Mouse (Mus musculus) embryonic fibroblast, embryonic 13.5 days (primary cell): ENCODE data around the gene Arhgap1. TPM values are rescaled to one million over a fixed set of nuclear protein-coding genes. Genes with fewer than 3 reads are reported as not detected.

Experiments
- H3K27ac ChIP-seq: 2 replicates; pipeline ENCODE4 v1.5.1; 2012; ENCODE audit warnings: low read length, control low read depth, inconsistent platforms; ENCODE audit not compliant: insufficient read depth
- H3K4me1 ChIP-seq: 2 replicates; pipeline ENCODE4 v1.6.1; 2011; ENCODE audit warnings: low read length; ENCODE audit not compliant: control insufficient read depth, insufficient read depth
- H3K4me3 ChIP-seq: 2 replicates; pipeline ENCODE4 v1.5.1; 2011; ENCODE audit warnings: mild to moderate bottlenecking, control low read depth, low read length; ENCODE audit not compliant: insufficient read depth
- CTCF ChIP-seq: IDR thresholded peaks from 2 replicates; pipeline ENCODE4 v1.5.1; 2011; ENCODE audit warnings: mild to moderate bottlenecking, control low read depth, low read length, moderate library complexity, borderline replicate concordance; ENCODE audit not compliant: insufficient read depth
- POLR2A ChIP-seq: IDR thresholded peaks from 2 replicates; pipeline ENCODE4 v1.6.1; 2011; ENCODE audit warnings: low read depth, mild to moderate bottlenecking, control low read depth, low read length, moderate library complexity
- polyA plus RNA-seq: library from polyadenylated mRNA; stranded (reverse); fragments of >200 nt; gene quantifications from 2 replicates; pipeline ENCODE4 v1.2.4, GENCODE M21; 2011; ENCODE audit warnings: low read depth; ENCODE audit not compliant: missing spikeins, insufficient read length

Gene Arhgap1
- polyA plus RNA-seq, 1 experiment = 249 TPM

- TF ChIP-seq CTCF (no peak), POLR2A (no peak)
- Histone ChIP-seq H3K4me3 (no peak overlapping the region), H3K27ac (no peak overlapping the region), H3K4me1 (no peaks in the 10 kb centered on the region)
Observed at GRCm38 (mm10) chr2:91660981-91661380, 11.3 kb downstream of the Arhgap1 start.

GRCm38 (mm10) chr2:91664780-91665179 lies 15.1 kb downstream of the Arhgap1 start:
- no peak for TF ChIP-seq CTCF
- peak; percentile 40; the same call in 1 of the 2 replicates for TF ChIP-seq POLR2A
- H3K27ac ChIP-seq = peak overlapping the region; percentile 85
- H3K4me1 ChIP-seq = no peaks in the 10 kb centered on the region
- H3K4me3 ChIP-seq = no peak overlapping the region

GRCm38 (mm10) chr2:91666386-91666910 lies 16.8 kb downstream of the Arhgap1 start:
- no peak for TF ChIP-seq POLR2A
- TF ChIP-seq CTCF = no peak

GRCm38 (mm10) chr2:91667747-91668146 lies 18.1 kb downstream of the Arhgap1 start:
- Histone ChIP-seq H3K4me3 (no peak overlapping the region), H3K4me1 (no peaks in the 10 kb centered on the region), H3K27ac (no peak overlapping the region)
- no peak for TF ChIP-seq CTCF
- TF ChIP-seq POLR2A = no peak

More at GRCm38 (mm10) chr2:91666386-91666910, 16.8 kb downstream of the Arhgap1 start:
- Histone ChIP-seq H3K4me1 (no peaks in the 10 kb centered on the region), H3K27ac (no peak overlapping the region), H3K4me3 (no peak overlapping the region)

GRCm38 (mm10) chr2:91669326-91669725 lies 19.7 kb downstream of the Arhgap1 start:
- no peak overlapping the region for H3K4me3 ChIP-seq
- H3K27ac ChIP-seq = no peak overlapping the region
- H3K4me1 ChIP-seq = no peaks in the 10 kb centered on the region
- TF ChIP-seq CTCF = no peak
- no peak for TF ChIP-seq POLR2A

GRCm38 (mm10) chr2:91670038-91670437 lies 20.4 kb downstream of the Arhgap1 start:
- no peak overlapping the region for H3K27ac ChIP-seq
- H3K4me1 ChIP-seq = no peaks in the 10 kb centered on the region
- no peak overlapping the region for H3K4me3 ChIP-seq
- TF ChIP-seq POLR2A (no peak), CTCF (no peak)

- Histone ChIP-seq H3K4me1 (no peaks in the 10 kb centered on the region), H3K27ac (no peak overlapping the region), H3K4me3 (no peak overlapping the region)
- no peak for TF ChIP-seq CTCF
- no peak for TF ChIP-seq POLR2A
Observed at GRCm38 (mm10) chr2:91673587-91673986, 23.9 kb downstream of the Arhgap1 start.

- Histone ChIP-seq H3K4me1 (no peaks in the 10 kb centered on the region), H3K27ac (no peak overlapping the region), H3K4me3 (no peak overlapping the region)
- TF ChIP-seq POLR2A (no peak), CTCF (no peak)
Observed at GRCm38 (mm10) chr2:91674895-91675294, 25.2 kb downstream of the Arhgap1 start.

- H3K27ac ChIP-seq = no peak overlapping the region
- no peaks in the 10 kb centered on the region for H3K4me1 ChIP-seq
- no peak overlapping the region for H3K4me3 ChIP-seq
- TF ChIP-seq CTCF (no peak), POLR2A (no peak)
Observed at GRCm38 (mm10) chr2:91676420-91676819, 26.8 kb downstream of the Arhgap1 start.

- no peak overlapping the region for H3K27ac ChIP-seq
- H3K4me1 ChIP-seq = no peaks in the 10 kb centered on the region
- no peak for TF ChIP-seq CTCF
- no peak for TF ChIP-seq POLR2A
- H3K4me3 ChIP-seq = no peak overlapping the region
Observed at GRCm38 (mm10) chr2:91676961-91677360, 27.3 kb downstream of the Arhgap1 start.
